Mouse (Mus musculus): ENCODE data around the gene Fars2.

Gene Fars2

DNA sequence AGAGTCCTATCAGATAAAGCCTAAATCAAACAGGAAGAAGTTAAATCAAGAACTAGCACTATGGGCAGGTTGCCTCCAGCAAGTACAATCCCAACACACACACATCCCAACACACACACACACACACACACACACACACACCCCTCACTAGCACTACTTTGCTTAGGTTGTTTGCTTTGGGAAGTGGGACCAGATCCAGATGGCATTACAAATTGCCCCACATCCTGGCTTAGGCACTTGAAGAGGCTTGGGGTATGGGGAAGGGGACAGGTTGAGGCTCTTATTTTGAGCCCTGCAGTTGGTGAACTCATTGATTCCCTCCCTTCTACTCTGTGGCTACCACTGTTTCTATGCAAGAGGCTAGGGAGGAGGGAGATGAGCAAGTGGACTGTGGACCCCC lies 605.1 kb downstream of the Fars2 start:
- no peak for DNase-seq

DNA sequence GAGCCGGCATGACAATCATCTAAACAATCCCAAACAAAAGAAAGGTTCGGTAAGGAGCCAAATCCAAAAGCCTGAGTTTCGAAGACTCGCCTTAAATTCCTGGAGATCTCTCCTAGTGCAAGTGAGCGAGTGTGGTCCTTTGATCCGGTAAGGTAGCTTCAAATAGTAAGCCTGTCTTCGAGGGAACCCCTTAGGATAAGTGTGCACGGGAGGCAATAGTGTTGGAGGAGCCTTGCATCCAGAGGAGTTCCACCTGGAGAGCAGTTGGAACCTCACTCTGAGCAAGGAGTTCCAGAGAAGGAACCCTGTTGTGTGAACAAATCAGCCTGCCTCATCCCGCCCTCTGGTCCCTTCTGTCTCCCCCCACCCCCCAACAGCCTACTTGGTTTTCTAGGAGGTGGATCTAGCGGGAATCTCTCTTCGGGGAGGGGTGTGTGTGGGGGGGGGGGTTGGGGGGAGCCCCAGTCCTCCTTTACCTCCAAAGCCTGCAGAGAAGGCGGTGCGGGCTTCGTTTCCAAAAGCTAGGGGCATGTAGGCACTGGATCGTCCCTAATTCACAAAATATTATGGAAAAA lies 606.6 kb downstream of the Fars2 start:
- DNase-seq: no peak

DNA sequence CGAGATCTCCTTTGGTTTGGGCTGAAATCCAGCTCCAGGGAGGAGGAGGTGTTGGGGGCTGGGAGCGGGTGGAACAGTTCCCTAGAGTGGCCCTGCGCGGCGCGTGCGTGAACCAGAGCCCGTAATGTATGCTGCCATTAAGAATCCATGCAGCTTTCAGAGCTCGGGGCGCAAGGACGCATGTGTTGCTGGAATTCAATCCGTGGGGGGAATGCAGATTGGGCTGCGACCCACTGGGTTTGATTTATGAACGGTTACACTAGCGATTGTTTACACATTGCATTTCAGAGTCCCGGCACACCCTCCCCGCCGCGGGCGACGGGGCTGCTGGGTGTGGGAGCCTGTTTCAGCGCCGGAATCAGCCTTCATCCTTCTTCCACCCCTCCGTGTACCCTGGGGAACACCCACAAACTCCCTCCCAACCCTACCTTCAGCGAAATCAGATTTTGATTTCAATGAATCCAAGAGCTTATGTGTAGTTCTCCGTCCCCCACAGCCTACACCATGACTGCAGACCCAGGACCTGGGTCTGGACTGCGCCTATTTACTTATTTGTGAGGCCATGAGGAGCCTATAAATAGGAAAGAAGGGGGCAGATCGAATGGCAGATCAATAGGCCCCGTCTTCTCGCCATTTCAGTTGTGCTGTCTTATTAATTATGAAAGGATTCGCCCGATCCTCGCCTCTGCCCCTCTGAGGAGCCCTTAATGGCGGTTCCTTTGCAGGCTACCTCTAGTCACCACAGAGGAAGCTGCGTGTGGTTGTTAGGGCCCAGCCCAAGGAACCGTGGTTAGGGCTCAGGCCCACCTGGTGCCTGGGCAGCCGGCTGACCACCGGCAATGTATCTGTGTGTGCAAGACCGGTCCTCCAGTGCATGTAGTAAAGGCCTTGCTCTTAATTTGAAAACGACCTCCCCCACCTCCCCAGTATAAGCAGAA lies 607.6 kb downstream of the Fars2 start:
- DNase-seq: peak; percentile 68

DNA sequence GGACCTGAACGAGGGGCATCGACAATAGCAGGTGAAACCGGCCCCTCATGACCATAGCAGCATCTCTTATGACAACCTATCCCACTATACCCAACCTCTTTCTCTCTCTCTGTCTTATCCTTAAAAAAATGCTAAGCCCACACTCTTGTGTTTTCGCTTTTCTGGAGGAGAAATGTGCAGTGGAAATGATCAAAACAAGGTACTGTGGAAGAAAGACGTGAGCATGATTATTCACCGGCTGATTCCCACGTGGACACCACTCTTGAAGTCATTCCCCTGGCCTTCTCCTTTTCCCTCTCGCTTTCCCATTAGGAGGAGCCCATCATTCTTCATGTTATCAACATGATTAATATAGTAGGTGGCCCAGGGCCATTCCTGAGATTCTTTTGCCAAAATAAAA lies 608.7 kb downstream of the Fars2 start:
- DNase-seq: no peak

DNA sequence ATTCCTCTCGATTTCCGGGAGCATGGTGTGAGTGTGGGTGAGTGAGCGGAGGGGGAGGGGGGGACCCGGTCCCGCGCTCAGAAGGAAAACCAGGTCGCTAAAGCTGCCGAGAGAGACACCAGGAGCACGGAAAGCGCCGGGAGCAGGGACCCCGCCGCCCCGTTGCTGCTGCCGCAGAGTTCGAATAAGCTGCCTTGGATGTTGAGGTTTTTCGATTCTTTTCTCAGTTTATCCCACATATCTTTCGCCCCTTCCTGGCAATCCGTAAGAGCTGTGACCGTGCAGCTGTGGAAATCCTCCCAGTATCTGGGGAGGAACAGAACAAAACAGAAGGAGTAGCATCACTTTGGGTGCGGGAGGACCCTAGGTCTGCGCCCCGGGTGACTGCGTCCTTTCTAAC lies 609.3 kb downstream of the Fars2 start:
- peak; percentile 33 for DNase-seq

DNA sequence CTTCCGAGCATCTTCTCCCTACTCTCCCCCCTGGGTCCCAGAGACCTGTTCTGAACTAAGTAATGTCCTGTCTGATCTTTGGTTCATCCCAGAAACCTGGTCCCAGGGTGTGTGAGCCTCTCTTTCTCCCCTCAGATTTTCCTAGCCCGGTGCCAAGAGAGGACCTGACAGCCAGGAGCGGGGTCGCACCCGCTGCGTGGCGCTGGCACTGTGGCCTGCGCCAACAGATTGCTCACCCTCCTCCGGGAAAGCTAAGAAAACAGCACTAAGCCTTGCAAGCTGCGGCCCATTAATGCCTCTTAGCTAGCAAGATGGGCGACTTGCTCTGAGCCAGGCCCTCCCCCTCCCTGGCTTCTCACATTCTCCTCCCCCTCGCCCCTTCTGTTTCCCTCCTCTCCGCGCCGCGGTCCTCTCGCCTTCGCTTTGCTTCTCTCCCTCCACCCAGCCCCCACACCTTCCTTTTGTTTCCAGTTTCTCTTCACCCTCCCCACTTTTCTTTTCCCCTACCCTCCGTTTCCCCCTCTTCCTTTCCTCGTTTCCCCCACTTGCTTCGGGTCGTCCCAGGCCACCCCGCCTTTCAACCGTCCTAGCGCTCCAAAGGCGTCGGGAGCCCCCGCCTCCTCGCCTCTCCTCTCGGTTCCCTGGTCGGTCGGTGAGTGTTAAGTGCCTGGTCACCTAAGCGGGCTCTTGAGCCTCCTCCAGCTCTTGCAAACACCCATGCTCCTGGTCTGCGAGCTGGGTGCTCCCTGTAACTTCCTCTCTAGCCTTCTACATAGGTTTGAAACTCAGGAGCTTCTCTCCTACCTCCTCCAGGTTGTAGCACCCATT lies 610.0 kb downstream of the Fars2 start:
- DNase-seq: peak; percentile 67

DNA sequence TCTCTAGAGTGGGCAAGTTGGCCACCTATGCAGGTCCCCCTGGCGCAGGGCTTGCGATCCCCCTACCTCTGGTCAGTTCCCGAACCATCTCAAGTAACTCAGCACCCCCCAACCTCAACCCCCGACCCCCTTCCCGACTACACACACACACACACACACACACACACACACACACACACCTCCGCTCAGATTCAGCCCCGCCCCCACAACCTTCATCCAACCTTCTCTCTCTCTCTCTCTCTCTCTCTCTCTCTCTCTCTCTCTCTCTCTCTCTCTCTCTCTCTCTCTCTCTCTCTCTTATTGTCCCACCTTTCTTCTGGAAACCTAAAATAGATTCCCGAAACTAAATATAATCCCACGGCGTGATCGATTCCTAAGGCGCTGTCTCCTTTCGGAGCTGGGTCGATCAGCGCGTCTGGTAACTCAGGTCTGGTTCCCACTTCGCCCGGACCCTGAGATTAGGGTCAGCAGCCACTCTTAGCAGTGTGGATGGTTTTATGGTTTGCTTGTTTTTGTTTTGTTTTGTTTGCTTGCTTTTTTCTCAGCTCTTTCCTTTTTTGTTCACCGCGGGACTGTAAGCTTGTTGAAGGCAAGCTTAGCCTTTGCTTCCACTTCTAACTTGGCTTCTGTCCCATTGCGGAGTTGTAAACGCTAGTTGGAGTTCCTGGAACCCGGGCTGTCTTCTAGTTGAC lies 610.7 kb downstream of the Fars2 start:
- DNase-seq: no peak

DNA sequence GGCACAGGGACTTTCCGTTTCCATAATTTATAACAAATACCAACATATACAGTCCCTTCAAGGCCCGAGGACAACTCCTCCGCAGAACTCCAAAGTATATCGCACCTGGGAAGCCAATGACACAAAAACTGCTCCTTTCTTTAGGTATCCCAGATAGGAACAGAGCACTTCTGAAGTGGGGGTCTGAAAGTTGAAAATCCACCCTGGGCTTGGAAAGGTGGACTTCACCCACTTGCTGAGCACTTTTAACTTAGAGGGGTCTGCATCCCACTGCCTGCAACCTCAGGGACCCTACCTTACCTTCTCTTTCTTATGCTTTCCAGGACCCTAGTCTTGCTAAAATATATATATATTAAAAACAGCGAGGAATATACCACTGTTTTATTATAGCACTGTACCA lies 611.3 kb downstream of the Fars2 start:
- DNase-seq: no peak

DNA sequence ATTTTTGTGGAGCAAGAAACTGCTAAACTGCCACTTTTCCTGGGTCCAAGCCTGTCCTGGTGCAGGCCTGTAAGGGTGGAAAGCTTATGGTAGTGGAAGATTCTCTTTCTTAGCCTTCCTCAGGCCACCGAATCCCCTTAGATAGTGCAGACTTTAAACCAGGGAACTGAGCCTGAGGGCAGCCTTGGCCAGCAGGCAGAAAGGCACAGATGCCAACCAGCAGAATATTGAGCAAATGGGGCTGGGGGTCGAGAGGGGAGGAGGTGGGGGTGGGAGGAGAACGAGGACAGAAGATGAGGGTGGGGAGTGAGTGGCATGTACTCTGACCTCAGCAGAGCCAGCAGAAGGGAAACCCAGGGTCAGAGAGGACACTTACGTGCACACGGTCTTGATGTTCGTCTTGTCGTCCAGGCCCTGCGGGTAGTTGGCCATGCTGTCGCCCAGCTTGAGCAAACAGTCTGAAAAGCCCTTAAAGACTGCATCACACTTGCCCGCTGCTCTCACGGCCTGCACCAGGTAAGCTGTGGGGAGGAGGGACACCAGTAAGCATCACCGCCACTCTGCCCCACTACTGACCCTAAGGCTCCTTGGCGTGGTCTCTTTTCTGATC lies 612.6 kb downstream of the Fars2 start:
- DNase-seq: no peak

DNA sequence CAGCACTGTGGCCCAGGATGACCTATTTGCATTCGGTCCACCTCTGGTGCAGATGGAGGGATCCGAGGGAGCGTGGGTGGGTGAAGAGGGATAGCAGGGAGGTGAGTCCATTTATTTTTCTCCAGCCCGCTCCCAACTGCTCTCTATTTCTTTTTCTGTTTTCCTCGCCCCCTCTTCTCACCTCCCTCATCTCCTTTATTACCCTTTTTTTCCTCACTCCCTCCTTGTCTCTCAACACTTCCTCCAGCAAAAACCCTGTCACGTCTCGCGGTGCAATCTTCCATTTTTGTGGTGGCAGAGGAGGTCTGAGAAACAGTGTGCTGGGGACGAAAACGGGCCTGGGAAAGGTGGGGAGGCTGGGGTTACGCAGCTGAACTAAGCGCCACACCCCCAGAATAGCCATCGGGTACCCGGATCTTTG lies 613.1 kb downstream of the Fars2 start:
- DNase-seq: peak; percentile 36

DNA sequence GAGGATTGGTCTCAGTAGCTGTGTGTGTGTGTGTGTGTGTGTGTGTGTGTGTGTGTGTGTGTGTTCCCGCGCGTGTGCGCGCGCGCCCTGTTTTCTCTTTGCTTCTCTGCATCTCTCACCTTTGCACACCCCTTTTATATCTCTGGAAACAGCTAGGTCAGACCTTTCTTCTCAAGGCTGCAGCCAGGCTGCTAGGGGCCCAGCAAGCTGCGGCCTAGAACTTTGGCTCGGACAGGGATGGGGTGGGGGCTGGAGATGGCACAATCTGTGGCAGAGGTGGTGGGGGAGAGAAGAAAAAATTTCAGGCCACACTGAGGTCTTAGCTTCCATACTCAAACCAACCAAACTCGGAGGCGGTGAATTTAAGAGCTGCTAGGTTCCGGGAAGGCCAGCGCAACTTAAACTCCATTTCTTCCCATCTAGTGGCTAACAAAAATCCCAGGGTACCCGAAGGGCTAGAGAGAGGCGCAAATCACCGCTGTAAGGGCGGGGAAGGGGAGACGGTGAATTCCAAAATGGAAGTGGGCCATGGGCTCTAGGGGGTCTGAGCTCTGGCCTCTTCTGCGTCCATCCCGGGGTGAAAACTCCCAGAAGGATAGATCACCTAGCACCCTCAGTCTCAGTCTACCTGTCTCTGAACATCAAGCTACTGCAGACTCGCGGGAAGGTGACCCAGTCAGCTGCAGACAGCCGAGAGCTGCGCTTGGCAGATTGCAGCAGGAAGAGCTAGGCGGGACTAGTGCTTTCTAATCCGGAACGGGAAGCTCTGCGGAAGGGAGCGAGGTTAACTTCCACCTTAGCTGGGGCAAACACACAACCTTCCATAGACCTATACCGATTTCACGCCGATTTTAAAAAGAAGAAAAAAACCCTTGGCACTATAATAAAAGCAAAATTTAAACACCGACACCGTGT lies 614.1 kb downstream of the Fars2 start:
- DNase-seq: peak; percentile 60

DNA sequence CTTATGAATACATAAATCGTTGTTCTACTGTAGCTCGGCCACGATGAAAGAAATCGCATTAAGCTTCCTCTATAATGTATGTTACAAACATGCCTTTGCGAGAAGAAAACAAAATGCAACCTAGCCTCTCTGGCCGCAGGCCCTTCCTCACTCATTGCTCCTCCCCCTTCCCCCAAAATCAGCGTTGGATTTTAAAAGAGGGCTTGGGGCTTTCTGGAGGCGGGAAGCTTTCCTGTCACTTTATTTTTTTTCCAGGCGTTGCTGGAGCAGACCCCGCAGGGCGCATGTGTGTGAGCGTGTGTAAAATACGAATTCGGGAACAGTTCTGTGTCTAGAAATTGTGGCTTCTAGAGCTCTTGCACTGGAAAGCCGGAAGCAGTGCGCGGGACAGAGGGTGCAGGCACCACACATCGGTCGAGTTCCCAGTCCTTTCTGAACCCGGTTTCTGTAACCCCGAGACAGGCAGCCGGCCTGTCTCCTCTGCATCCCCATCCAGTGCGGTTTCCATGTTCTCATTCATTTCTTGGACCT lies 614.8 kb downstream of the Fars2 start:
- peak; percentile 48 for DNase-seq

DNA sequence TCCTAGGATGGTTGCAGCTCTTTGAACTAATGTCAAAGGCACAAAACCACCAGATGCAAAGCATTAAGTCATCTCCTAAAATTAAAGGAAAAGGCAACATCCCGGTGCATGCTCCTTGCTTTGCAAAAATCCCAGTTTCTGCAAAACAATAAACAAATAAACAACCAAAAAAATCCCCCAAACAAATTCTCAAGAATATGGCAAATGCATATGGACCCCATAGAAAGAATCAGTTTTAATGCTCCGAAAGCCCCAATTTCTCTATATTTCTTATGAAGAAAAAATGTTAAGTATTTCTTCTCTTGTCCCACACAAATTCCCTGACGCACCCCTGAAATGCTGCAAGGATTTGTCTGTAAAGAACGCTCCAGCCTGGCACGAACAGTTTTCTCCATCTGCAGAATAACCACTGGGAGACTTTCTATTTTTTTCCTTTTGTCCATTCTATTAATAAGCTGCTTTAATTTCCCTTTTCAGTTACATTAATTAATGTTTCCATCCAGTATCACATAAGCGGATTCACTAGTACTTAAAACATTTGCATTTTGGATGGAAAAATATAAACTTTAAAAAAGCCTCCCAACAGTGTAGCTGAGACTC lies 615.8 kb downstream of the Fars2 start:
- no peak for DNase-seq

DNA sequence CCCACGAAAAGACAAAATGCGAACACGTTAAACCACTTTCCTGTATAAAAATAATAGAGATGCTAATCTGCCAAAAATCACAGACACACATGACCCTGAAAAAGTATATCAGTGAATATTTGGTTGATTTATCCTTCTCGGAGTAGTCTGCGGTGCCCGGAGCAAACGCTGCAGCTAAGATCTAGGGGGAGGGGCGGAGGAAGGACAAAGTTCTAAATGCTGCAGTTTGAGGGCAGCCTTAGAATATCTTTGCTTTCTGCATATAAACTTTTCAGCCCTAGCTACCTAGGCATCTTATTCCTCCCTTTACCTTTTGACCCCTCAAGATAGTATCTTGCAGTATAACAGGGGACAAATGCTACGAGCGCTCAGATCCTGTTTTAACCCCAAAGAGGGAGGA lies 616.4 kb downstream of the Fars2 start:
- DNase-seq: peak; percentile 13

DNA sequence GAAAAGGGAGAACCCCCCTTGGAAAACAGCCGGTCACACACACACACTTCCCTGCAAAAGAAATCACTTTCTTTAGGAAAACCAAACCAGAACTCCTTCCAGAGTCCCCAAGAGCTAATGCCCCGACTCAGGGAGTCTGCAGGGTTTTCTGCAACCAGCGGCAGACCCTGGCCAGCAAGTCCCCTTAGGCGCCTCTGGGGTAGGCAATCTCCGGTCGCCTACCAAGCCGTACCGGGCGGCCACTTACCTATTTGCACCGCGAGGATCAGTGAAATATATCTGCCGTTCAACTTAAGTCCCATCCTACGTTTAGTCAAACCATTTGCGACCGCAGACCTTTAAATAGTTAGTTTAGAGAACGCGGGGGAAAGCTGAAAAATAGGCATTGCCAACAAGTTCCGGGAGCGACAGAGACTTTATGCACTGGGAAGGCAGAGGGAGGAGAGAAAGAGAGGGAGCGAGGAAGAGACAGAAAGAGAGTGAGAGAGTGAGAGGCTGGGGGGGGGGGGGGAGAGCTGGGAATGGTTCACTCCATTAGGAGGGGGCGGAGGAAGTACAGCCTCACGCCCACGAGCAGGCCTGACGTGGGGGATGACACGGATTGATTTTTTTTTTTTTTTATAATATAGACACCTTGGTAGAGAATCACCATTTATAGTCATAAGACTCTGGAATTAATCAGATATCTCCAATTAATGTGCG lies 616.9 kb downstream of the Fars2 start:
- peak; percentile 54 for DNase-seq

DNA sequence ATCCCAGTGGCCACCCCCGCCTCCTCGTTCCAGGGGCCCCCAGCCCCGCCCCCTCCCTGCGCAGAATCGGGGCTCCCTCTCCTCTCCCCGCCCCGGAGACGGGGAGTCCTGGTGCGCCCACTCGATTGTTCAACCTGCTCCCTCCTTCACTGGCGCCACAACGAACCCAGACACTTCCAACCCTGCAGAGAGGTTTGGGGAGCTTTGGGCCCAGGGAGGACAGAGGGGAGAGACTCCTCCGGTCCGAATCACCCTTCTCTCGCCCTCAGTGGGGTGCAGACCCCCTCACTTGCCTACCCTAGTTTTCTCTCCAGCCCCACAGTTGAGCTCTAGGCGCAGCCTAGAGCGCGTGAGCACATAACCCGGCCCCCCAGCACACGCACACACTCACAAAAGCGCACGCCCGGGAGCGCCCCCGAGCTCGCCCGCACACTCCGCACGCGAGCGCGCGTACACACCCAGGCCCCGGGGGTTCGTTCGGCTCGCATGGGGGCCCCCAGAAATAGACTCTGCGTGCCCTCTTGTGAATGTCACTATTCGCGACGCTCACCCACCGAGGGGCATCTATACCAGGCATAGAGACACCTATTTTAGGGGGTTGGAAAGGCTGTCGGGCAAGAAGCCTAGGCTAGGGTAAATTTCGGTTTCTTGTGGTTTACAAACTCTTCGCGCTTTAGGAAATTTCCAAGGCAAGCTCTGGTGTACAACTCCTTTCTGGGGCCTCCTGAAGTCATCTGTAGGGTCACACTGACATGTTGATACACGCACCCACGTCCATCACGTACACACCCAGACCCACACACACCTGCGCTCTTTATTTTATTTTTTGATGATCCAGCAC lies 617.7 kb downstream of the Fars2 start, which contains the start of gene Nrn1:
Nrn1 (minus strand) TSS at position 401 of the 841 bp plus-strand sequence.
- DNase-seq: peak; percentile 70

DNA sequence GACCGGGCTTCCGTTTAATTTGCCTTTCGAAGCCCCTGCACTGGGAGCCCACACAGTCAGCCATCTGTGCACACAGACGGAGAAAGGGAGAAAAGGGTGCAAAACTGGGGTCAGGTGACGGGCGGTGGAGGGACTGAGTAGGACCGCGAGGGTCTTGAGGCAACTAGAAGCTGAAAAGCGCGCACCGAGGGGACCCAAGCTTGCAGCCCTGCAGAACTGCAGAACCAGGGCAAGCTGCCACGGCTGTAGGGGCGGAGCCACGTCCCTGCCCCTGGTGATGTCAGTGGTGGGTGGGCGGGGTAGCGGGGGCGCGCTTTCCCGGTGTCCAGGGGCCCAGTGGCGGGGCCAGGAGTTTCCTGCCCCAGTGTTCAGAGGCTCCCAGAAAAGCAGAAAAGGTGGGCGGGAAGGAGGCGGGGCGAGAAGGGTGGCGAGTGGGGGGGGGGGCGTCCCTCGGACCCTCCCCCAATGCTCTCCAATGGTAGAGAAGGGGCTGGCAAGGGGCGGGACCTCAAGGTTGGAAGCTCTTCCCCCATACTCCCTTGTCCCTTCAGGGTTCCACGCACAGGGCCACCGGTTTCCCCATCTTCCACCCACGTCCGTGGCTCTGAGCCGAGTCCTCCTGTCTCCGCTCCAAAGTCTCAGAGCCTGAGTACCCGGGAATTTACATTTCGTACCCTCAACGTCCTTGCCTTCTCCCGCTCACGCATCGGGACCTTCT lies 618.8 kb downstream of the Fars2 start:
- DNase-seq: peak; percentile 68

DNA sequence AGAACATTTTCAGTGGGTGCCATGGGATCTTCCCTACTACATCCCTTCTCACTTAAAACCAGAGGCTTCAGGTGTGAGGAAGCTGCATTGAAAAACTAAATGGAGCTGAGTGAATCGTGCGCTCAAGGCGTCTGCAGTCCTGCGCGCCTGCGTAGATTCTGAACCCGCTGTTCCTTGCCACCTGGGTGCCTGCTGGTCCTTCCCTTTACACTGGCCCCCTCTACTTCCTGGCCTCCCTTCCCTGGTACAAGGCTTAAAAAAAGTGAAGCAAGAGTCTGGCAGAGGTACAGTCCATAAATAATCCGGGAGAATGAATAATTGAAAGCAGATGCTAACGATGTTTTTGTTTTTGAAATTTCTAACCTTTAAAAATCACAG lies 619.4 kb downstream of the Fars2 start:
- no peak for DNase-seq
